Mouse (Mus musculus): Measurements from ENCODE around the gene Nek1. TPM values are rescaled to one million over a fixed set of nuclear protein-coding genes. Genes with fewer than 3 reads are reported as not detected.

Nek1 gene
- total and polyA plus RNA-seq, 2 experiments = 2.0 to 7.7 TPM

- Histone ChIP-seq H3K36me3 (ENCODE audit: control insufficient read depth, insufficient read depth, low read length) (no peaks in the 10 kb centered on the region), H3K27me3 (ENCODE audit: control insufficient read depth, insufficient read depth, low read length) (no peaks in the 10 kb centered on the region), H3K4me1 (ENCODE audit: control insufficient read depth, insufficient read depth, low read length) (no peaks in the 10 kb centered on the region), H3K27ac (replicated peaks; ENCODE audit: insufficient read depth, low read depth, low read length) (no peak overlapping the region), H3K9ac (ENCODE audit: low read depth, low read length) (no peak overlapping the region), H3K79me2 (ENCODE audit: control insufficient read depth, insufficient read depth, low read length) (no peaks in the 10 kb centered on the region), H3K4me3 (ENCODE audit: insufficient read depth, low read depth, low read length) (no peak overlapping the region)
- DNase-seq (ENCODE audit: extremely low read depth, low read depth, low spot score) = no peak
- 69% methylated on average over 12 of the region's 12 CpGs for WGBS
- TF ChIP-seq POLR2A (IDR thresholded peaks at IDR 0.05; ENCODE audit: extremely low read depth, insufficient read depth, low read length) (no peak), CTCF (IDR thresholded peaks at IDR 0.05; ENCODE audit: low read depth, low read length) (no peak)
These were observed 184.9 kb downstream of the Nek1 start for GRCm38 (mm10) chr8:61177680-61178593.

- no peak for TF ChIP-seq POLR2A (IDR thresholded peaks at IDR 0.05; ENCODE audit: extremely low read depth, insufficient read depth, low read length)
- no peak for TF ChIP-seq CTCF (IDR thresholded peaks at IDR 0.05; ENCODE audit: low read depth, low read length)
- no peaks in the 10 kb centered on the region for H3K27me3 ChIP-seq (ENCODE audit: control insufficient read depth, insufficient read depth, low read length)
- no peaks in the 10 kb centered on the region for H3K4me1 ChIP-seq (ENCODE audit: control insufficient read depth, insufficient read depth, low read length)
- H3K4me3 ChIP-seq (ENCODE audit: insufficient read depth, low read depth, low read length) = no peak overlapping the region
- H3K9ac ChIP-seq (ENCODE audit: low read depth, low read length) = no peak overlapping the region
- H3K36me3 ChIP-seq (ENCODE audit: control insufficient read depth, insufficient read depth, low read length) = no peaks in the 10 kb centered on the region
- H3K27ac ChIP-seq (replicated peaks; ENCODE audit: insufficient read depth, low read depth, low read length) = no peak overlapping the region
- no peaks in the 10 kb centered on the region for H3K79me2 ChIP-seq (ENCODE audit: control insufficient read depth, insufficient read depth, low read length)
- no peak for DNase-seq (ENCODE audit: extremely low read depth, low read depth, low spot score)
- 90% methylated on average over 11 of the region's 11 CpGs for WGBS
These were observed 185.7 kb downstream of the Nek1 start for GRCm38 (mm10) chr8:61178594-61179140.

Other genes with a start within 250 kb of the Nek1 start
- 6.0 and 8.8 TPM in 2 replicates for gene Hpf1, start 102.8 kb upstream of the Nek1 start, total RNA-seq (2014; rRNA removed)
- 2.0 and 2.8 TPM in 2 replicates for gene Hpf1, start 102.8 kb upstream of the Nek1 start, polyA plus RNA-seq (2012; rRNA removed)
- 26.0 and 27.7 TPM in 2 replicates for gene Clcn3, start 9.9 kb upstream of the Nek1 start, total RNA-seq (2014; rRNA removed)
- gene Clcn3, start 9.9 kb upstream of the Nek1 start, polyA plus RNA-seq (2012; rRNA removed) = 8.9 and 9.8 TPM in 2 replicates
- gene Sh3rf1, start 230.7 kb downstream of the Nek1 start, total RNA-seq (2014; rRNA removed) = 1.8 and 2.5 TPM in 2 replicates
- gene Sh3rf1, start 230.7 kb downstream of the Nek1 start, polyA plus RNA-seq (2012; rRNA removed) = 1.3 and 1.6 TPM in 2 replicates